22 mouse cellular contexts compared by ENCODE assay signal in the genomic region with DNA sequence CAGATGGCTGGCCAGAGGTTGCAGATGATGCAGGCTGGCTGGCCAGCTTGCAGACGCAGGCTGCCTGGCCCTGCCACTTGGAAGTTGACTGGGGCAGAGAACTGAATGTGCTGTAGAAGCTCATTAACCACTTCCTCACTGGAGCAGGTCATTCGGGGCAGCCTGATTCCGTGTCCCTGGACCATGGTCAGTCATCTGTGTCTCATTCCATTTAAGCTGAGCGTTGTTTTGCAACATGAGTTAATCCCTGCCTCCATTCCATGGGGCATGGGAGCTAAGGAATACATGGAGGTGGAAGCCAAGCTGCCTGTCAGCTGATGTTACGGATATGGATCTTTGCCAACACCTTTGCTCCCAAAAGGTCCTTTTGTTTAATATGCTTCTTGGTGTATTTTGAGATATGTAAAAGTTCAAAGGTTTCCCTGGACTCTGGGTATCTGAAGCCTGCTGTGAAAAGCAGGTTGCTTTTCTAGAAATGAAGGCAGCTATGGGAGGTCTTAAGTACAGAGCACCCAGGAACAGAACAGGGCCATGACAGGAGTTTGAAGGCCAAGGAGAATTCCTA.
DNase-seq lines count a peak whose midpoint lies in the region; ATAC-seq and TF ChIP-seq lines count a peak whose summit lies in the region.
"Had no signal": no experiment of that assay in that cellular context is flagged by ENCODE, and none has a peak within 500 bp of the region (broad histone marks: within the 10 kb centered on the region; RNA-seq: fewer than 3 reads in every experiment).

No protein-coding gene starts in this region.

- TF ChIP-seq POLR2A in liver, adult 2 months (IDR thresholded peaks at IDR 0.05; ENCODE audit: extremely low read depth, insufficient read depth, low read length): no peak

- TF ChIP-seq CTCF in liver, adult 2 months (IDR thresholded peaks at IDR 0.05; ENCODE audit: low read depth, low read length): no peak
- no peak for TF ChIP-seq CTCF in kidney, postnatal 0 days (IDR thresholded peaks at IDR 0.05; ENCODE audit: low read depth)

- H3K4me1 ChIP-seq in liver, adult 2 months (ENCODE audit: control insufficient read depth, insufficient read depth, low read length): no peaks in the 10 kb centered on the region
- H3K4me1 ChIP-seq in kidney, postnatal 0 days (replicated peaks; ENCODE audit: insufficient read depth, low read length): peaks cover 6% of the 10 kb centered on the region; the same call in 1 of the 2 replicates
- H3K4me1 ChIP-seq: embryonic facial prominence, embryonic 13.5 days had no signal

- no peaks in the 10 kb centered on the region for H3K9me3 ChIP-seq in kidney, postnatal 0 days (replicated peaks; ENCODE audit: low read length)
- H3K9me3 ChIP-seq: embryonic facial prominence, embryonic 13.5 days; forebrain, embryonic 12.5 days; limb, embryonic 13.5 days; lung, embryonic 15.5 days; midbrain, embryonic 15.5 days; neural tube, embryonic 12.5 days had no signal

- no peak overlapping the region for H3K4me2 ChIP-seq in kidney, postnatal 0 days (ENCODE audit: low read length)
- H3K4me2 ChIP-seq: embryonic facial prominence, embryonic 13.5 days; forebrain, embryonic 12.5 days; heart, embryonic 11.5 days; limb, embryonic 13.5 days; lung, embryonic 15.5 days; midbrain, embryonic 15.5 days; neural tube, embryonic 12.5 days had no signal

- peak; percentile 85 for ATAC-seq in kidney, postnatal 0 days (replicated peaks; ENCODE audit: low FRiP score, low read depth)
- ATAC-seq: hindbrain, embryonic 16.5 days; intestine, embryonic 16.5 days; midbrain, embryonic 15.5 days had no signal

- H3K36me3 ChIP-seq in liver, adult 2 months (ENCODE audit: control insufficient read depth, insufficient read depth, low read length): no peaks in the 10 kb centered on the region
- no peaks in the 10 kb centered on the region for H3K36me3 ChIP-seq in kidney, postnatal 0 days (ENCODE audit: insufficient read depth, low read length)
- H3K36me3 ChIP-seq: forebrain, embryonic 12.5 days; limb, embryonic 13.5 days; lung, embryonic 15.5 days; midbrain, embryonic 15.5 days; neural tube, embryonic 12.5 days had no signal

- no peak overlapping the region for H3K27ac ChIP-seq in liver, adult 2 months (replicated peaks; ENCODE audit: insufficient read depth, low read depth, low read length)
- H3K27ac ChIP-seq in kidney, postnatal 0 days: no peak overlapping the region
- H3K27ac ChIP-seq: embryonic facial prominence, embryonic 13.5 days; forebrain, embryonic 12.5 days; limb, embryonic 13.5 days; liver, embryonic 14.5 days; lung, embryonic 15.5 days; macrophage; midbrain, embryonic 15.5 days; neural tube, embryonic 12.5 days had no signal

- WGBS in liver, adult 2 months: 67% methylated on average over 5 of the region's 5 CpGs
- 34% methylated on average over 5 of the region's 5 CpGs for WGBS in kidney, postnatal 0 days

- no peak overlapping the region for H3K4me3 ChIP-seq in liver, adult 2 months (ENCODE audit: insufficient read depth, low read depth, low read length)
- no peak overlapping the region for H3K4me3 ChIP-seq in kidney, postnatal 0 days (replicated peaks; ENCODE audit: low read depth, low read length)
- H3K4me3 ChIP-seq: embryonic facial prominence, embryonic 13.5 days; erythroblast, embryonic 14.5 days; forebrain, embryonic 12.5 days; limb, embryonic 13.5 days; lung, embryonic 15.5 days; midbrain, embryonic 15.5 days; neural tube, embryonic 12.5 days had no signal

- no peaks in the 10 kb centered on the region for H3K27me3 ChIP-seq in liver, adult 2 months (ENCODE audit: control insufficient read depth, insufficient read depth, low read length)
- no peaks in the 10 kb centered on the region for H3K27me3 ChIP-seq in kidney, postnatal 0 days (ENCODE audit: insufficient read depth, low read length)
- H3K27me3 ChIP-seq: embryonic facial prominence, embryonic 13.5 days; limb, embryonic 13.5 days; lung, embryonic 15.5 days; midbrain, embryonic 15.5 days had no signal

- no peaks in the 10 kb centered on the region for H3K79me2 ChIP-seq in liver, adult 2 months (ENCODE audit: control insufficient read depth, insufficient read depth, low read length)

- no peak overlapping the region for H3K9ac ChIP-seq in liver, adult 2 months (ENCODE audit: low read depth, low read length)
- H3K9ac ChIP-seq in kidney, postnatal 0 days (ENCODE audit: low read depth, low read length): no peak overlapping the region
- H3K9ac ChIP-seq: embryonic facial prominence, embryonic 13.5 days; forebrain, embryonic 12.5 days; limb, embryonic 13.5 days; liver, embryonic 14.5 days; lung, embryonic 15.5 days; midbrain, embryonic 15.5 days; neural tube, embryonic 12.5 days had no signal

- DNase-seq in adrenal gland, postnatal 14 days: peak; percentile 27
- no peak for DNase-seq in adrenal gland, adult 2 months
- peak; percentile 22 for DNase-seq in liver, adult 2 months (ENCODE audit: extremely low read depth, low read depth, low spot score)
- DNase-seq in liver: no peak
- DNase-seq in kidney, postnatal 0 days (ENCODE audit: low spot score): no peak
- DNase-seq in left cerebral cortex, adult 11 months (ENCODE audit: low spot score): no peak
- no peak for DNase-seq in thymus, postnatal 25 days
- DNase-seq: cerebellum, adult 11-12 months; cerebellum, postnatal 14 days; thymus, postnatal 14 days had no signal

Comparison
In these comparisons a context has a peak if more than half of its experiments do, and no peak if none do; other contexts are left out.
1. DNase-seq: peak in adrenal gland, postnatal 14 days (single experiment) and liver, adult 2 months (single experiment); none in adrenal gland, adult 2 months (single experiment), liver (single experiment), kidney, postnatal 0 days (single experiment), left cerebral cortex, adult 11 months (single experiment) and thymus, postnatal 25 days (single experiment).